Mouse (Mus musculus): ENCODE data around the gene Golt1a. TPM values are rescaled to one million over a fixed set of nuclear protein-coding genes. Genes with fewer than 3 reads are reported as not detected.

The Golt1a gene
- not detected in 2 replicates for polyA plus RNA-seq (2021; fragmentation: Nextera tagmentation)
- long read RNA-seq, experiment 1 = 0 reads
- long read RNA-seq, experiment 2 = 0 reads

GRCm38 (mm10) chr1:133309652-133310267 is at the start of gene Golt1a:
Gene Golt1a, plus strand, starts transcription at chr1:133309800.

GRCm38 (mm10) chr1:133321267-133321925 is 11.8 kb downstream of the Golt1a start, which contains the start of gene Kiss1:
Gene Kiss1, plus strand, starts transcription at chr1:133321875.

GRCm38 (mm10) chr1:133350210-133350609 is 40.6 kb downstream of the Golt1a start, which contains the start of gene Ren1:
Gene Ren1, plus strand, starts transcription at chr1:133350510.

GRCm38 (mm10) chr1:133363276-133364021 is 53.8 kb downstream of the Golt1a start, which contains the start of gene Etnk2:
Gene Etnk2, plus strand, starts transcription at chr1:133363572.

Other genes with a start within 250 kb of the Golt1a start
- 7.4 and 9.0 TPM in 2 replicates for gene Ppp1r15b, start 178.7 kb upstream of the Golt1a start, polyA plus RNA-seq (2021; fragmentation: Nextera tagmentation)
- gene Plekha6, start 145.6 kb upstream of the Golt1a start, polyA plus RNA-seq (2021; fragmentation: Nextera tagmentation) = 4.4 TPM in 2 replicates
- 0.58 TPM in 1 of 2 replicates, not detected in the other for gene Kiss1, start 12.1 kb downstream of the Golt1a start, polyA plus RNA-seq (2021; fragmentation: Nextera tagmentation)
- gene Ren1, start 40.7 kb downstream of the Golt1a start, polyA plus RNA-seq (2021; fragmentation: Nextera tagmentation) = 0.11 and 0.54 TPM in 2 replicates
- 1.4 and 1.5 TPM in 2 replicates for gene Etnk2, start 53.8 kb downstream of the Golt1a start, polyA plus RNA-seq (2021; fragmentation: Nextera tagmentation)
- 1.5 and 1.8 TPM in 2 replicates for gene Sox13, start 114.6 kb downstream of the Golt1a start, polyA plus RNA-seq (2021; fragmentation: Nextera tagmentation)

Data from layer of hippocampus, adult 6 months (tissue).